Mouse (Mus musculus) spleen, adult 2 months (tissue): ENCODE data around the gene Myo15. TPM values are rescaled to one million over a fixed set of nuclear protein-coding genes. Genes with fewer than 3 reads are reported as not detected.
"Not testable (repeated sequence)": the region's sequence is repeated elsewhere in the genome, so short reads cannot be mapped to it uniquely, and the experiment has no call there.

ENCODE experiments used
- DNase-seq, 2 experiments: peaks; one replicate each; pipeline versions ENCODE4 v3.0.0 to v3.0.0-alpha.2; 2012 to 2021; ENCODE audit warnings: low spot score in 2 of 2, low read depth in 1 of 2
- H3K27ac ChIP-seq: fragments of 200-500 bp; 2 replicates; pipeline ENCODE4 v1.5.1; 2012; ENCODE audit warnings: low read length, inconsistent platforms; ENCODE audit not compliant: insufficient read depth
- H3K27me3 ChIP-seq: fragments of 200-500 bp; 2 replicates; pipeline ENCODE4 v1.6.1; 2012; ENCODE audit warnings: mild to moderate bottlenecking, moderate library complexity, low read length, inconsistent platforms; ENCODE audit not compliant: control insufficient read depth, insufficient read depth
- H3K36me3 ChIP-seq: fragments of 200-500 bp; 2 replicates; pipeline ENCODE4 v1.6.1; 2012; ENCODE audit warnings: mild to moderate bottlenecking, low read length, inconsistent platforms; ENCODE audit not compliant: control insufficient read depth, insufficient read depth
- H3K4me1 ChIP-seq: fragments of 200-500 bp; 2 replicates; pipeline ENCODE4 v1.6.1; 2011; ENCODE audit warnings: inconsistent platforms; ENCODE audit not compliant: control insufficient read depth, insufficient read depth, insufficient read length
- H3K4me3 ChIP-seq: fragments of 200-500 bp; 2 replicates; pipeline ENCODE4 v1.5.1; 2011; ENCODE audit warnings: mild to moderate bottlenecking, inconsistent platforms; ENCODE audit not compliant: insufficient read depth, insufficient read length; ENCODE audit errors: extremely low read depth
- CTCF ChIP-seq: fragments of 200-500 bp; IDR thresholded peaks from 2 replicates; pipeline ENCODE4 v1.5.1; 2011; ENCODE audit warnings: mild to moderate bottlenecking, inconsistent platforms; ENCODE audit not compliant: insufficient read depth, insufficient read length, insufficient replicate concordance; ENCODE audit errors: extremely low read depth
- POLR2A ChIP-seq: fragments of 200-500 bp; IDR thresholded peaks from 2 replicates; pipeline ENCODE4 v1.6.1; 2011; ENCODE audit warnings: low read depth, low read length, inconsistent platforms
- WGBS: fragments of 180-500 bp; shearing (Covaris S2); methylation state at CpG from one replicate; pipeline ENCODE4 v1.1.7; 2018; 5-methylcytosine and 5-hydroxymethylcytosine counted together
- polyA plus RNA-seq: library from polyadenylated mRNA; depleted of rRNA; stranded (reverse); fragments of >200 nt; gene quantifications from 2 replicates; pipeline ENCODE4 v1.2.3, GENCODE M21; 2012

Myo15 gene
- polyA plus RNA-seq, 1 experiment: 0.69 TPM

DNA sequence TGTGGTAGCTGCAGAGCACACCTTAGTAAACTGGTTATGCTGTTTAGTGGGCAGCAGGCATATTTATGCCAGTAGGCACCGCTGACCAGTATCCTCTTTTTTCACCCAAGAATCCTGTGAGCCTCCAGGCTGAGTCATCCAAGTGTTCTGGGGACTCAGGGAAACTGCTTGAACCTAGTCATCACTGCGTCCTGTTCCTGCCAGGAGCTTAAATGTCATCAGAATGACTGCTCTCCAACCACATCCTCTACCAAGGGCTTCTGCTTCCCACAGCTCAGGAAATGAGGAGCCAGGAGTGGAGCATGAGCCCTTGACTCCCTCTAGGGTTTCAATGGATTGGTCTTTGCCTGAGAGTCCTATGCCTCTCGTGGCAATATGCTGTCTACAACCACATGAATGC, 32.5 kb upstream of the Myo15 start:
- Histone ChIP-seq H3K36me3 (peaks cover 27% of the 10 kb centered on the region), H3K27me3 (no peaks in the 10 kb centered on the region), H3K4me3 (no peak overlapping the region), H3K27ac (no peak overlapping the region), H3K4me1 (no peaks in the 10 kb centered on the region)
- TF ChIP-seq POLR2A: no peak
- TF ChIP-seq CTCF: no peak
- 86% methylated on average over 3 of the region's 3 CpGs for WGBS
- DNase-seq: no peak

DNA sequence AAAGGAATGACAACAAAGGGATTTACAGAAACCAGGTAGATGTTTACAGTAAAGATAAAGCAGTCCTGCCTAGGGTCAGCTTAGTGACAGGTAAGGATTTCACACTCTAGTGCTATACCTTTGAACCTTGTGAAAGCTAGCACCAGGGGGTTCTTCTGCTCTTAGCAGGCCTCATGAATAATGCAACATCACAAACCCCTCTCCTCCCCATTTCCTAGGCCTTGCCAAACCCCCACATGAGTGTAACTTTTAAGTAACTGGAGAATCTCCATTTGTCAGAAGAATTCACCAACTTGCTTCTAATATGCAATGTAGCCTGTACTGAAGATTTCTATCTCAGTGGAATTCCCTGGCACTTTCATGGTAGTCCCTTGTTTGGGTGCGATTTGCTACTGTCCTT, 29.5 kb upstream of the Myo15 start:
- WGBS: 79% methylated on average over 1 of the region's 1 CpGs
- H3K27ac ChIP-seq, H3K4me3 ChIP-seq, H3K4me1 ChIP-seq, DNase-seq, H3K27me3 ChIP-seq: not testable (repeated sequence)
- peaks cover 34% of the 10 kb centered on the region for H3K36me3 ChIP-seq

DNA sequence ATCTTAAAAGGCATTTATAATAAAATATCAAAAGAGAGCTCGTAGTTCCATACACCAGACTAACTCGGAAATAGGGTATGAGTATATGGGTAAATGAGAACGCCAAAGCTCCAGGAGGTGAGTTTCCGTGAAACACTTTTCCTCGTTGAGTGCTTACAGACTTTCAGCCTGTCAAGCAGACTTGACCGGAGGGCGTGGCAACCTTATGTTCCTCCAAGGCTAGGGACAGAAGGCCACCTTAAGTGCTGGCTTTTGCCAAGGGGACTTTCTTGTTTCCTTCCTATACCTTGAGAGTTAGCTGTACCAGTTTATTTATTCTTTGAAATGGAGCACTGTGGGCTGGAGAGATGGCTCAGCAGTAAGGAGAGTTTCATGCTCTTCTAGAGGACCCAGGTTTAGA, 29.0 kb upstream of the Myo15 start:
- Histone ChIP-seq H3K27ac (no peak overlapping the region), H3K4me1 (no peaks in the 10 kb centered on the region), H3K36me3 (peaks cover 32% of the 10 kb centered on the region), H3K4me3 (no peak overlapping the region), H3K27me3 (no peaks in the 10 kb centered on the region)
- TF ChIP-seq POLR2A: no peak
- TF ChIP-seq CTCF: no peak
- no peak for DNase-seq
- WGBS: 89% methylated on average over 7 of the region's 7 CpGs

DNA sequence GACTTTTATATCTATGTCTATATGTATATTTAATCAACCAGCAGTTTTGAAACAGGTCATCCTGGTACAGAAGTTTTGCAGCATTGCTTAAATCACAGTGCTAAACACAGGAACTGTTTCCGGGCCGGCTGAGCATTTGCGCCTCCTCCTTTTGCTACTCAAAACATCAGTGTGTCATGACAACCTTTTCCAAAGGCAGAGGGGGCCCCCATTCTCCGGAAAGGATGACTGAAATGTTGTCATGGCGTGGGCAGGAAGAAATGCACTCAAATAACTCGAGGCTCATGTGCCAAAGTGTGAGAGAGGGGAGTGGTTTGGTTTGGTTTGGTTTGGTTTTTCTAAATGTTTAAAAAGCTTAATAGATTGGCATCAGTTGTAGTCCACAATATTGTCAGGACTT, 26.2 kb upstream of the Myo15 start:
- Histone ChIP-seq H3K36me3 (peaks cover 20% of the 10 kb centered on the region), H3K4me1 (no peaks in the 10 kb centered on the region), H3K27ac (no peak overlapping the region), H3K27me3 (no peaks in the 10 kb centered on the region), H3K4me3 (no peak overlapping the region)
- TF ChIP-seq POLR2A (no peak), CTCF (no peak)
- no peak for DNase-seq
- 85% methylated on average over 6 of the region's 6 CpGs for WGBS

DNA sequence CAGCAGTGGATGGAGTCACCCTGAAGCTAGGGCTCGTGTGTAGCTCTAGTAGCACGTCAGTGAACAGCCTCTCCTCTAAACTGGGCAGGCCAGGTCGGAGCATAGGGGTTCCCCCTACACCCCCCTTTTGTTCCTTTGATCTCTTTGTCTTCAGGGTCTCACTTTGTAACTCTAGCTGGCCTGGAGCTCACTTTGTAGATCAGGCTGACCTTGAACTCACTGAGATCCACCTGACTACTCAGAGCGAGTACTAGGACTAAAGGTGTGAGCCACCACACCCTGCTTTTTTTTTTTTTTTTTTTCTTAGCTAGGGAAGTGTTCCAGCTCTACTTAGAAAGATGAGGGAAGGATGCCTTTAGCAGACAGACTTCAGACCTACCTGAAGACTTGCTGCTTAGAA, 25.1 kb upstream of the Myo15 start:
- no peak for DNase-seq
- H3K4me3 ChIP-seq: no peak overlapping the region
- no peaks in the 10 kb centered on the region for H3K4me1 ChIP-seq
- WGBS: 93% methylated on average over 4 of the region's 4 CpGs
- no peak overlapping the region for H3K27ac ChIP-seq
- peaks cover 16% of the 10 kb centered on the region for H3K36me3 ChIP-seq
- TF ChIP-seq POLR2A (no peak), CTCF (no peak)
- H3K27me3 ChIP-seq: no peaks in the 10 kb centered on the region

DNA sequence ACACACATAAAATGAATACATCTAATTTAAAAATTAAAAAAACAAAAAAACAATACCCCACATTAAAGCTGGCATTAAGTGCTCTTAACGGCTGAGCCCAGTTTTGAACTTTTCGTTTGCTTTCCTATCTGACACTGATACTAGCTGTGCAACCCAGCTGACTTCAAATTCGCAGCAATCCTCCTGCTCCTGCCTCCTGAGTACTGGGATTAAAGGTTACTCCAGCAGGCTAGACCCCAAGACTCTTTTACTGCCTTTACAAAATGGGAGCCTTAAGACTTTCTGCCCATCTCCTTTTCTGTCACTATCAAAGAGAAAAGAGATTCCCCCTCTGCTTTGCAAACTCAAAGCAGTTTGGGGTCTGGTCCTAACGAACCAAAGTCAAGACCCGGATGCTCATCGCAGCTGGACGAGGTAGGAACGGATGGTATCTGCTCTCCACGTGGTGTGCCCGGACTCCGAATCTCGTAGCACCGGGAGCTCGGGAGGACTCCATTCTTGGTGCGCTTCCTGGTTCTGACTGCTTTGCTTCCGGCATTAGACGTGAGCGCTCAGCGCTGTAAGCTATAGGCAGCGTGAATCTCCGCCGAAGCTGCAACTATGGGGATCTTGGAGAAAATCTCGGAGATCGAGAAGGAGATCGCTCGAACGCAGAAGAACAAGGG, 14.9 kb upstream of the Myo15 start, which contains the start of gene Drg2:
Gene Drg2, plus strand, starts transcription at position 512 of the 665 bp plus-strand sequence.
- peaks cover 4% of the 10 kb centered on the region; the same call in 1 of the 2 replicates for H3K4me1 ChIP-seq
- TF ChIP-seq CTCF: no peak
- TF ChIP-seq POLR2A: peak; percentile 54; the same call in 1 of the 2 replicates
- peak within 1 kb of the TSS; percentile 75 for H3K4me3 ChIP-seq
- peaks cover 11% of the 10 kb centered on the region; the same call in 1 of the 2 replicates for H3K36me3 ChIP-seq
- no peaks in the 10 kb centered on the region for H3K27me3 ChIP-seq
- DNase-seq: peak; percentile 80 to 86
- 7% methylated on average over 27 of the region's 27 CpGs for WGBS
- peak within 1 kb of the TSS; percentile 52 for H3K27ac ChIP-seq

DNA sequence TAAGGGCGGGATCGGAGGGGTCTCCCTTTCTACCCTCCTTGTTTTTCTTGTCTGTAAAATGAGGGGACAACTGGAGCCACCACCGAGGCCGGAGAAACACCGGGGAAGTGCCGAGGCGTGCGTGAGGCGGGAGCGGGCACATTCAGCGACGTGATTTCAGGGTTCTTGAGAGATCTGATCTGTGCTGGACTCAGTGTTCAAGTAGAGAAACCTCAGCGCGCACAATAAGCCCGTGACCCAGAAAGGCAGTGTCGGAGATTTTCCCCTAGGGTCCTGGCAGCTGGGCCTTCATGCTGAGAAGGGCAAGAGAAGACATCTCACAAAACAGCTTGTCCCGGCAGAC, 14.4 kb upstream of the Myo15 start:
- Histone ChIP-seq H3K4me1 (peaks cover 4% of the 10 kb centered on the region; the same call in 1 of the 2 replicates), H3K4me3 (peak overlapping the region; percentile 75), H3K36me3 (peaks cover 15% of the 10 kb centered on the region; the same call in 1 of the 2 replicates), H3K27ac (peak overlapping the region; percentile 52), H3K27me3 (no peaks in the 10 kb centered on the region)
- DNase-seq: no peak
- WGBS: under 1% methylated on average over 17 of the region's 17 CpGs
- TF ChIP-seq POLR2A: no peak
- no peak for TF ChIP-seq CTCF
